Mouse (Mus musculus) inflammation-experienced regulatory T-cells (primary cell): Measurements from ENCODE around the gene Sh2d5. TPM values are rescaled to one million over a fixed set of nuclear protein-coding genes. Genes with fewer than 3 reads are reported as not detected.

Experiments used
- polyA plus RNA-seq, 2 experiments: library from polyadenylated mRNA; unstranded; fragments of 100-300 nt; shearing (Covaris generic); gene quantifications; one replicate each; pipeline ENCODE4 v1.2.1; 2017

Sh2d5 gene
- 1 to 10 TPM in 1 of 2 experiments, under 1 TPM in 1; 0.43 to 1.7 TPM for polyA plus RNA-seq

DNA sequence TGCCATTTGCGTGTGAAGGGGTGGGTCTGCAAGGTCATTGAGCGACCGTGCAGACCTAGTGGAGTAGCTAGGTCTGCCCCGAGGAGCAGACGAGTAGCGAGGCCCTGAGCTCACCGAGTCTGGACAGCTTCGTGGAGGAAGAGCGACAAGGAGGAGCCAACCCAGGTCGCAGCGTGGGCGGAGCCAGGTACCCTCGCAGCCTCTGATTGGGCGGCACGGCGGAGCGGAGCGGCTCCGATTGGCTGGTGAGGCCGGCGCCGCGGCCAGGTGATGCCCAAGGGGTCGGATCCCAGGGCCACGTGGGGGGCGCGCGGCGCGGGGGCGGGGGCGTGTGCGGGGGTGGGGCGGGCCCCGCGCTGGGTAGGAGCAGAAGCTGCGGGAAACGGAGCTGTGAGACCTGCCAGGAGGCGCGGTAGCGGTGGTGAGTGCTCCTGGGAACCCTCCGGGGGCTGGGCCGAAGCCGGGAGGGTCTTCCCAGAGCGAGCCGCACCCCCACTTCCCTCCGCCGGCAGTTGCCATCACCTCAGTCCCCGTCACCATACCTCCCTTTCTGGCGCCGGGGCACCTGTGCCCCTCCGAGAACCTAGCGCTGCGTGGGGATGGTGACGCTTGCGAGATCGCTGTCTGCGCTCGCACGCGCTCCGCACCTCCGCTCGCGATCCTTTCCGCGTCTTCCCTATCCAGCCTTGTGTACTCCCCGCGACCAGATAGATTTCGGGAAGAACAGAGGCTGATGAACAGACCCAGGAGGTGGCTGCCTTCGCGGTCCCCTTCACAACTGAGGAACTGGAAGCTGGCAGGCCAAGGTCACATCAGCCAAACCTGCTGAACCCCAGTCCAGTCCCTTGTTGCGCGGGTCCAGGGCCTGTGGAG lies at the start of gene Sh2d5, which contains the start of gene Kif17:
Gene Sh2d5 (plus strand): TSS at position 316 of the 873 bp plus-strand sequence.
Gene Kif17 (plus strand): TSS at position 348 of the 873 bp plus-strand sequence.

GRCm38 (mm10) chr4:138216200-138216890 lies 33.9 kb upstream of the Sh2d5 start, which contains the start of gene Hp1bp3:
Gene Hp1bp3, plus strand, starts transcription at chr4:138216296.

GRCm38 (mm10) chr4:138304340-138305104 lies 54.3 kb downstream of the Sh2d5 start, which contains the start of gene Ddost:
Gene Ddost, plus strand, starts transcription at chr4:138304730.

Other genes with a start within 250 kb of the Sh2d5 start
- 100 to 1,000 TPM; 193 to 197 TPM for gene Hp1bp3, start 34.1 kb upstream of the Sh2d5 start, polyA plus RNA-seq
- gene Kif17, start within 50 bp of the Sh2d5 start, polyA plus RNA-seq: 1 to 10 TPM in 1 of 2 experiments, under 1 TPM in 1; 0.27 to 1.1 TPM
- 100 to 1,000 TPM; 191 to 194 TPM for gene Ddost, start 54.3 kb downstream of the Sh2d5 start, polyA plus RNA-seq
- gene Pink1, start 75.9 kb downstream of the Sh2d5 start, polyA plus RNA-seq: 100 to 1,000 TPM in 1 of 2 experiments, 10 to 100 TPM in 1; 94.5 to 112 TPM
- 1 to 10 TPM in 1 of 2 experiments, not detected in 1; 1.3 TPM for gene Cda, start 117.6 kb downstream of the Sh2d5 start, polyA plus RNA-seq
- under 1 TPM in 1 of 2 experiments, not detected in 1; 0.72 TPM for gene Fam43b, start 146.1 kb downstream of the Sh2d5 start, polyA plus RNA-seq
- 10 to 100 TPM; 10.2 to 10.5 TPM for gene Mul1, start 184.3 kb downstream of the Sh2d5 start, polyA plus RNA-seq
- 1 to 10 TPM in 1 of 2 experiments, under 1 TPM in 1; 0.82 to 1.2 TPM for gene Camk2n1, start 203.9 kb downstream of the Sh2d5 start, polyA plus RNA-seq